Mouse (Mus musculus) limb, embryonic 14.5 days (tissue): ENCODE measurements at regions not wholly inside any gene's neighbourhood (a gene's known extent, or its start where the extent isn't known, plus 50 kb on each side); places are given as distances from the start of the nearest gene placed in this dataset.

ENCODE experiments used
- ATAC-seq: fragments of 200-750 bp; cut with Nextera tagmentation; 2 replicates; pipeline ENCODE4 v1.8.0; 2017; ENCODE audit warnings: low read depth, moderate number of reproducible peaks, moderate TSS enrichment; ENCODE audit not compliant: low FRiP score
- DNase-seq: peaks from one replicate; pipeline ENCODE4 v3.0.0-alpha.2; 2015; ENCODE audit warnings: low spot score
- H3K27ac ChIP-seq: fragments of 300-500 bp; sonication (generic); replicated peaks from 2 replicates; pipeline ENCODE4 v1.5.1; 2014; ENCODE audit warnings: low read depth, mild to moderate bottlenecking, low read length, moderate library complexity, mixed read lengths
- H3K27me3 ChIP-seq: fragments of 300-500 bp; sonication (generic); 2 replicates; pipeline ENCODE4 v1.6.1; 2014; ENCODE audit warnings: low read length, mixed read lengths; ENCODE audit not compliant: control insufficient read depth, insufficient read depth
- H3K36me3 ChIP-seq: fragments of 300-500 bp; sonication (generic); 2 replicates; pipeline ENCODE4 v1.6.1; 2014; ENCODE audit warnings: mild to moderate bottlenecking, low read length, moderate library complexity, mixed read lengths; ENCODE audit not compliant: control insufficient read depth, insufficient read depth
- H3K4me1 ChIP-seq: fragments of 300-500 bp; sonication (generic); 2 replicates; pipeline ENCODE4 v1.6.1; 2014; ENCODE audit warnings: antibody characterized with exemption, low read length, mixed read lengths; ENCODE audit not compliant: control insufficient read depth, insufficient read depth
- H3K4me2 ChIP-seq: fragments of 300-500 bp; sonication (generic); replicated peaks from 2 replicates; pipeline ENCODE4 v1.6.1; 2014; ENCODE audit warnings: low read depth, mild to moderate bottlenecking, low read length, moderate library complexity; ENCODE audit not compliant: severe bottlenecking
- H3K4me3 ChIP-seq: fragments of 300-500 bp; sonication (generic); replicated peaks from 2 replicates; pipeline ENCODE4 v1.5.1; 2014; ENCODE audit warnings: low read length
- H3K9ac ChIP-seq: fragments of 300-500 bp; sonication (generic); 2 replicates; pipeline ENCODE4 v1.6.1; 2014; ENCODE audit warnings: mild to moderate bottlenecking, low read depth, low read length, moderate library complexity; ENCODE audit not compliant: severe bottlenecking
- H3K9me3 ChIP-seq: fragments of 300-500 bp; sonication (generic); 2 replicates; pipeline ENCODE4 v1.6.1; 2016; ENCODE audit warnings: low read length; ENCODE audit not compliant: control insufficient read depth
- POLR2A ChIP-seq: fragments of 200-500 bp; IDR thresholded peaks from 2 replicates; pipeline ENCODE4 v1.8.0; 2012; ENCODE audit warnings: inconsistent platforms, mild to moderate bottlenecking, moderate library complexity, borderline replicate concordance; ENCODE audit not compliant: insufficient read depth, insufficient read length; ENCODE audit errors: extremely low read depth
- WGBS: fragments of 180-500 bp; shearing (Covaris S2); extraction: QIAGEN DNeasy Blood & Tissue Kit; methylation state at CpG from one replicate; pipeline ENCODE4 v1.1.7; 2014; 5-methylcytosine and 5-hydroxymethylcytosine counted together

GRCm38 (mm10) chr12:47264118-47264517 lies 445.4 kb upstream of the Nova1 start:
- 57% methylated on average over 1 of the region's 1 CpGs for WGBS
- no peak overlapping the region for H3K9ac ChIP-seq
- H3K36me3 ChIP-seq, result no peaks in the 10 kb centered on the region
- no peak overlapping the region for H3K4me2 ChIP-seq
- H3K4me3 ChIP-seq, result no peak overlapping the region
- DNase-seq, result no peak
- H3K27ac ChIP-seq, result no peak overlapping the region
- no peaks in the 10 kb centered on the region for H3K9me3 ChIP-seq
- ATAC-seq, result no peak
- no peaks in the 10 kb centered on the region for H3K27me3 ChIP-seq
- no peak for TF ChIP-seq POLR2A
- no peaks in the 10 kb centered on the region for H3K4me1 ChIP-seq

GRCm38 (mm10) chr12:47263408-47263807 lies 444.7 kb upstream of the Nova1 start:
- no peak overlapping the region for H3K27ac ChIP-seq
- no peak overlapping the region for H3K4me2 ChIP-seq
- no peaks in the 10 kb centered on the region for H3K4me1 ChIP-seq
- no peaks in the 10 kb centered on the region for H3K27me3 ChIP-seq
- H3K9ac ChIP-seq, result no peak overlapping the region
- H3K36me3 ChIP-seq, result no peaks in the 10 kb centered on the region
- no peak for TF ChIP-seq POLR2A
- peak; percentile 3 for DNase-seq
- 49% methylated on average over 1 of the region's 1 CpGs for WGBS
- H3K4me3 ChIP-seq, result no peak overlapping the region
- ATAC-seq, result no peak
- H3K9me3 ChIP-seq, result no peaks in the 10 kb centered on the region

- Histone ChIP-seq H3K4me3 (no peak overlapping the region), H3K27ac (no peak overlapping the region), H3K9ac (no peak overlapping the region), H3K9me3 (no peaks in the 10 kb centered on the region), H3K27me3 (no peaks in the 10 kb centered on the region), H3K36me3 (no peaks in the 10 kb centered on the region), H3K4me1 (no peaks in the 10 kb centered on the region), H3K4me2 (no peak overlapping the region)
- DNase-seq (peak; percentile 40), ATAC-seq (no peak)
- TF ChIP-seq POLR2A, result no peak
Measured at GRCm38 (mm10) chr12:47252306-47252705, 433.6 kb upstream of the Nova1 start.

DNA sequence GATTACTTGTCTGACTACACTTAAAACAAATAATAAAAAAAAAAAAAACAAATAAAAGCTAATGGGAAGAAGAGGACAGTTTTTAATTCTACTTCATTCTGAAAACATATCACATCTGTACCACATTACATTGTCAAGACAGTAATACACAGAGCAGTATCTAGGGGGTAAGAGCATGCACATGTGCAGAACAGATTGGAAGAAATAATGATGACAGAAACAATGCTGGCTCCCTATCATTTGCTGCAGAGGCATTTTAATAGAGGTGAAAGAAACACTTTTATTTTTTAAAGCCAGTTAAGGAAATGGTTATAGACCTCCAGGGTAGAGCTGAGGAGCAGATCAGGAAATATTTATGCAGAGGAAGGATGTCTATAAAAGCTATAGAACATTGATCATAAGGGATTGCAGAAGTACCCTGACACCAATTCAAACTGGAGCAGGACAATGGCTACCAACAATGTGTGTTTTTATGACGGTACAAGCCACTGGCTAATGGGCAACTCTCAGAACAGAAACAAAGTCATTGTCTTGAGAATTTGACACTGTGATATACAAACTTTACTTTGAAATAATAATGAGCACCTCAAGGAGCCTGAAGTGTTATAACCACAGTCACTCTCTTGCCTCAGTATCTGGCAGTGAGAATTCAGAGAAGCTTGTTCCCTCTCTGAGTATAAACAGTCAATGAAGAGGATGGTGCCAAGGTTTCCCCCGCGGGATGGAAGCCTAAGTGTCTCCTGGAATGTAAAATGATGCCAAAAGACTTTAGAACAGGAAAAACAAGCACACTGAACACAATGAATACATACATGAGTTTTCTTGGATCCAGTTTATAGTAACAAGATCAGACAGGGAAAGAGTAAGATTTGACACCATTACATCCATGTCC lies 425.1 kb upstream of the Nova1 start:
- no peak overlapping the region for H3K27ac ChIP-seq
- 52% methylated on average over 3 of the region's 3 CpGs for WGBS
- no peaks in the 10 kb centered on the region for H3K27me3 ChIP-seq
- peak; percentile 82 for ATAC-seq
- H3K36me3 ChIP-seq, result no peaks in the 10 kb centered on the region
- H3K4me3 ChIP-seq, result no peak overlapping the region
- H3K9me3 ChIP-seq, result no peaks in the 10 kb centered on the region
- no peak overlapping the region for H3K4me2 ChIP-seq
- no peak overlapping the region for H3K9ac ChIP-seq
- peak; percentile 61 for DNase-seq
- no peaks in the 10 kb centered on the region for H3K4me1 ChIP-seq
- TF ChIP-seq POLR2A, result no peak

DNA sequence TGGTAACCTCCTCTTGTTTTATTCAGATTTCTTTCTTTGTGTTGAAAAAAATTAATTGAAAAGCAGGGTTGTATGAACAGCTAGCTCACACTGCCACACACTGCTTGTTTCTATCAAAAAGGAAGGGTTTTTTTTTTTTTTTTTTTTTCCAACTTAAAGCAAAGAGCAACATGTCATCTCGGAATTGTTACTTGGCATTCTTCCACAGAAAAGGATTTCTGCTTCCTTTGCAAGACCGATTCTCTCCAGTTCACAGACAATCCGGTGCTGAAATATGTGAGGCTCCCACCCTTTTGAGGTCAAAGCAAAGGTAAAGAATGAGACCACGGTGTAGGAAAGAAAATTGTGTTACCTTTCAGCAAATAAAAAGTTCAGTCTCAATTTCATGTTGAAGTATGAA lies 401.3 kb upstream of the Nova1 start:
- no peak overlapping the region for H3K9ac ChIP-seq
- no peak for TF ChIP-seq POLR2A
- no peak overlapping the region for H3K4me3 ChIP-seq
- no peak overlapping the region for H3K27ac ChIP-seq
- no peaks in the 10 kb centered on the region for H3K9me3 ChIP-seq
- H3K4me2 ChIP-seq, result no peak overlapping the region
- DNase-seq (no peak), ATAC-seq (no peak)
- H3K27me3 ChIP-seq, result no peaks in the 10 kb centered on the region
- H3K36me3 ChIP-seq, result no peaks in the 10 kb centered on the region
- WGBS, result 43% methylated on average over 4 of the region's 4 CpGs
- no peaks in the 10 kb centered on the region for H3K4me1 ChIP-seq
